Mouse (Mus musculus): ENCODE measurements at regions not wholly inside any gene's neighbourhood (a gene's known extent, or its start where the extent isn't known, plus 50 kb on each side); places are given as distances from the start of the nearest gene placed in this dataset.

- no peak for DNase-seq
These were observed 449.7 kb downstream of the Insc start for GRCm38 (mm10) chr7:115192992-115193761.

DNA sequence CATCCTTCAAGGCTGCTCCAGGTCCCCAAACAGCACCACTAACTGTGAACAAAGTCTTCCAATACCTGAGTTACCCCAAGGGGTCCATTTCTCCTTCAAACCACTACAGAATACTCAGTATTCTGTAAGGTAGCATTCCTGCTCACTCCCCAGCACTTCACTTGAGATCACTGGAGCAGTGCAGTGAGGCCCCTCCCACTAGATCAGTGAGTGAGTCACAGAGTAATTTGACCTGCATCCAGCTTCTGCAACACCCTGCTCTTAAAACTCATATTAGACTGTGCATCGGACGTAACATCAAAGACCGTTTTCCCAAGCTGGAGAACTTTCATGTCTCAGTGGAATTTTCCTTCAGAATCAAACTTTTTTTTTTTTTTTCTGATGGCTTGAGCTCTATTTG lies 461.4 kb downstream of the Insc start:
- DNase-seq: no peak

DNA sequence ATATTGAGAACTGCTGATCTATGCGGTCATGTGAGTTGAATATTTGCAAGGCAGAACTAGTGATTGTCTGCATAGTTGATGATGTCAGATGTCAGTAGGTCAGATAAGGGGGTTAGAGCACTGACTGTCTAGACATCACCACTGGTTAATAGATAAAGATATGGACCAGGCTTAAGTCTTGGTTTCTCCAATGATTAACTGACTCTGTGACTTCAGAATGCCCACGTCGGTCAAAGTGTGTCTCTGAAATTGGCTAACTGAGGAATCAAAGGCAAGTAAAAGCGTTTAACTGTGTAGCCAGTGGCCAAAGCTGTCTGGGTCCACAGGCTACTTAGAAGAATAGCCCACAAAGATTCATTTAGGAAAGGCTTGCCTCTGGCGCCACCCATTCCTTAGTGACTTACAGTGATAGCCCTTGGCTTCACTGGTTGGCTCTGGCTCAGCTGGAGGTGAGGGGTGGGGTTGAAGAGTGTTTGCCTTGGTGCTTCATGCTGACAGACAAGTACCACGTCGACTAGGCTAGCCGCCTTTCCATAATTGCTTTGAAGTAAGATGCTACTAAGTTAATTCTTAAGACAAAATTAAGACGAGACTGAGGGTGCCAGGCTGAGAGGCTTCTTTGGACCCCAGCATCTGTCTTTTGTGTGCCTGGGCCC lies 463.1 kb downstream of the Insc start:
- DNase-seq: no peak

GRCm38 (mm10) chr7:115208781-115209180 lies 465.3 kb downstream of the Insc start:
- no peak for DNase-seq

GRCm38 (mm10) chr7:115210012-115210411 lies 466.5 kb downstream of the Insc start:
- no peak for DNase-seq

- DNase-seq: peak; percentile 45
These were observed 473.3 kb downstream of the Insc start for GRCm38 (mm10) chr7:115216838-115217237.

- DNase-seq: no peak
These were observed 473.8 kb downstream of the Insc start for GRCm38 (mm10) chr7:115217255-115217654.

DNA sequence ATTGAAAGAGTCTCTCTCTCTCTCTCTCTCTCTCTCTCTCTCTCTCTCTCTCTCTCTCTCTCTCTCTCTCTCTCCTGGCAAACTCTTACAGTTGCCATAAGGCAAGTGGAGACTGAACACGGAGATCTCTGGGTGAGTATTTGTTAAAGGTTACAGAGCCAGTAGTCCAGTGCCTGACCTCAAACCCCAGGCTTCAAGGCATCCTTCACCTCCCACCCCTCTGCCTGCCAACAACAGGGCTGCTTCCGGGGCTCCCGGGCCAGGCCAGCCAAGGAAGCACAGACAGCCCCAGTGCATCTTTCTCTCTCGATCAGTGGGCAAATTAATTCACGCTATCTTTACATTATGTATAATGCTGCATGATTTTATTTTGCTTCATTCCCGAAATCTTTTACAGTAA lies 474.2 kb downstream of the Insc start:
- no peak for DNase-seq

GRCm38 (mm10) chr7:115218596-115219180 lies 475.2 kb downstream of the Insc start:
- no peak for DNase-seq

DNA sequence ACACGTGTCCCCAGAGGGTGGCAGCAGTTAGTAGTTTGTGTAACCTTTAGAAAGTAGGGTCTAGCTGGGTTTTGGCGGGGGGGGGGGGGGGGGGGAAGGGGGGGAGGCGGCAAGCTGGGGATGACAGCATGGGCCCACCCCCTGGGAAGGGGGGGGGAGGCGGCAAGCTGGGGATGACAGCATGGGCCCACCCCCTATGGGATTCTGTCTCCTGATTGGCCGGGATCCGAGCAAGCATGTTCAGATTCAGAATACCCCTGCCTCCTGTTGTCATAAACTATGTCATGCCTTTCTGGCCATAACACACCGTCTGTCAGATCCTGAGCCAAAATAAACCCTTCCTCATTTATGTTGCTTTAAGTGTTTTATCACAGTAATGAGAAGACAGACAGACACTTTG lies 479.1 kb downstream of the Insc start:
- no peak for DNase-seq

- no peak for DNase-seq
These were observed 487.0 kb downstream of the Insc start for GRCm38 (mm10) chr7:115230525-115230924.

- no peak for DNase-seq
These were observed 490.4 kb downstream of the Insc start for GRCm38 (mm10) chr7:115233850-115234436.

DNA sequence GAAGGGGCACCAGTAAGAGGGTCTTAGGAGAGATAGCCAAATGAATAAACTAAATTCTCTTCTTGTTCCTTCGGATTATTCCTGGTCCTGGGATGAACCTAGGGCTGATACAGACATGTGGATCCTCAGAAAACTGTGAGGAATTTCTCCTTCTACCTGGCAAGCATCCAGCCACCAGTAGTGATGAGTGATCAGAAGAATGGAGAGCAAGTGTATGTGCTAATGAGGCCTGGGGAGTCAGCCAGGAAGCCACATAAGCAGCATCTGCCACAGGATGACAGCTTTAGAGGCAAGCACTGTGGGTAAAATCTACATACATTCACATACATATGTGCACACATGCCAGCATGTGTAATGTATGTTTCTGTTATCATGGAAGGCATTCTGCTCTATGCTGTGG lies 493.6 kb downstream of the Insc start:
- DNase-seq: no peak

DNA sequence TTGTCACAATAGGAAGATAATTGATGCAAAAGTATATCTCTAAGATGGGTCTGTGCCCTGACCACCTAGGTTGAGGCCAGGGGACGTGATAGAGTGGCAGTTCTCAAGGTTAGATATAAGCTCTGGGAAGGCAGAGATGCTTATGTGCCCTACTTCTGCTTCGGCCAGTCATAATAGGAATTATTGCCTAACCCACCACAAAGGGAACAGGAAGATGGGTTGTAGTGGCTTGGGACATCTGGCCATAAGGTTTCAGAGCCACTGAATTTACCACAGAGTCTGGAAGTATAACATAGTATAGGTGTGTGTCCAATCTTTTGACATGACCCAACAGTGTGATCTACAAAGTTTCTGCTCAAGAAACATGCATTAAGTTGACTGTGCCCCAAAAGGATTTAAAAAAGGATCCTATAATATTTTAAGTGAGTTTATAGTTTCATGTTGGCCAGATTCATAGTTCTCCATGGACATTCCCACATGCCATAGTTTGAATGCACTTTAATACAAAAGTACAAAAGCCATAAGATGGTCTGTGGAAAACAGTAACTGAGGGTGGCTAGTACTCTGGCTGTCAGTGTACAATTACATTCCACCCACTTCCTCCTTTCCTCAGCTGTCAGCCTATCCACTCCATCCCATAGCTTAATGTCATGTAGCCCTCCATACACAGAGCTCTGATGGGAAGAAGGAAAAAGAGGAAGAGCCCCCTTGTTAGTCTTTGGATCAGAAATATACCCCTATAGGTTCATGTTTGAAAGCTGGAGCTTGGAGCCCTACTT lies 508.3 kb downstream of the Insc start:
- DNase-seq: no peak

- DNase-seq: no peak
These were observed 508.9 kb downstream of the Insc start for GRCm38 (mm10) chr7:115252370-115252750.

GRCm38 (mm10) chr7:115258626-115259025 lies 515.1 kb downstream of the Insc start:
- no peak for DNase-seq

DNA sequence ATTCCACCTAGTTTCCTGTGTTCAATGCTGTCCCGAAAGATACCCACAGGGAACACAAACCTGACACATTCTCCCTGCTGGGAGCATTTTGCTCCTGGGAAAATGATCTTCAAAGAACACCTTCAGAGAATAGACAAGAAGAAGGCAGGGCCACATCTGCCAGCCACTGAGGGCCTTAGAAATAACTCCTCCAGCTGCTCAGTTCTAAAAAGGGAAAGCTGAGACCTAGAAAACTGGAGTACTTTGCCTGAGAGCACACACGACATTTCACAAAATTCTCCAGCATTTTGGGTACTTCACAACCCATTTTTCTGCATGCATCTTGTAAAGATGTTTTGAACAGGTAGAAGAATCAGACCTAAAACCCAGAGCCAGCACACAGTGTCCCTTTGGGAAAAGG lies 519.6 kb downstream of the Insc start:
- DNase-seq: no peak

- no peak for DNase-seq
These were observed 522.6 kb downstream of the Insc start for GRCm38 (mm10) chr7:115266141-115266540.

GRCm38 (mm10) chr7:115270803-115271202 lies 527.3 kb downstream of the Insc start:
- no peak for DNase-seq

- no peak for DNase-seq
These were observed 531.3 kb downstream of the Insc start for GRCm38 (mm10) chr7:115274836-115275235.

DNA sequence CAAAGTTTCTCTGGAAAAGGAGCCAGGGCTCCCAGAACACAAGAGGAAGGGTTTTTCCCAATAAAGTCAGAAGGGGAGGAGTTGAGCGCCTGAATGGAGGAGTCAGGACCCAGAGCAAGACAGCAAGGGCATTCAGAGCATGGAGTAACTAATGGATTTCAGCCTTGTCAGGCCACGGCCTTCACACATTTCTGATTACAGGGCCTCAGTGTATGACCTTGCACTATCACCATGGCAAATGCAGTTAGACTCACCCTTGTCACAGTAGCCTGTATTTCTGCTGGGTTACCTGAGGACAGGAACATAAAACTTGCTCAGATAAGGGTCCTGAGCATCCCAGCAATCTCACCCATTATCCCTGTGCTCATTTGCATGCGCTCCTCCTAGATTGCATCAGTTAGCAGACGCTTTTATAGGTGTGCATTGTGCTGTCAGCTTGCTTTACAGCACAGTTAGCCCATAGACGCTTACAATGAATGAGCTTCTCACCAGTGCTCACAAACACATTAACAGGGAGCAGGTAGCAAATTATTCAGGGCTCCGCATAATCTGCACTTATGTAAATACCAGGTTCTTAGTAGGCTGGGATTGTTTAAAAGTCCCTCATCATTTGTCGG lies 547.4 kb downstream of the Insc start:
- no peak for DNase-seq

GRCm38 (mm10) chr7:115294655-115295230 lies 551.2 kb downstream of the Insc start:
- DNase-seq: no peak
